Mouse (Mus musculus): ENCODE data around the gene Olfr1441.

DNA sequence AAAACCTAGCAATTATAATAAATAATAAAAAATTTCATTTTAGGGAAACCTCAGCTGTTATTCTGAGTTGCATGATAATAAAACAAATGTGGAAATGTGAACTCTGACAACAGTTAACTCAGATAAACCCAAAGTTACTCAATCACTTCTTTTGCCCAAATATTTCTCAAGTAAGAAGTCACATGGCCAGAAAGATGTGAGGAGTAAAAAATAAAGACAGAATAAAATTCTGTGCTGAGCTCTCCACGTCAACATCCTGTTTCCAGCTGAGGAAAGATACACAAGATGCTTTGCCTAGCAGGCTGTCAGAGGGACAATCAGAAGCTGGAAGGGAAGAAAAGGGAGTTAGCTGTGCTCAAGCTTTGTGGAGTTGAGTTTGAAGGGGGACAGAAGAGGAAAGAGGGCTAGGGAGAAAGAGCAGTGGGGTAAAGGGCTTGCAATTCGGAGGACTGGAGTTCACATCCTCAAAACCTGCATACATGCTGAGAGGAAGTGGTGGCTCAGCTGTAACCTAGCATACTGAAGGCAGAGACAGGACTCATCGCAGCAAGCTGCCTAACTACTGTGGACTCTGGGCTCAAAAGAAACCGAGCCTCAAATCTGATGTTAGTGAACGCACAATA is 23.0 kb downstream of the Olfr1441 start:
- TF ChIP-seq ZC3H11A (IDR thresholded peaks at IDR 0.05; ENCODE audit: borderline replicate concordance, low read depth, low read length) (no peak), ZNF384 (IDR thresholded peaks at IDR 0.05; ENCODE audit: low read depth, low read length) (no peak), HCFC1 (IDR thresholded peaks at IDR 0.05; ENCODE audit: borderline replicate concordance, insufficient read depth, low read length) (no peak)

All from ES-E14 (cell line).